Mouse (Mus musculus) adrenal gland (tissue): ENCODE results near the gene Mapt.
"Not testable (repeated sequence)": the region's sequence is repeated elsewhere in the genome, so short reads cannot be mapped to it uniquely, and the experiment has no call there.

Source experiments
- intact Hi-C: fragments of 180-260 bp; cut with DNase I; formaldehyde crosslinking; loops from one replicate; pipeline ENCODE4 v1.15.1; 2025
- long read RNA-seq, 2 experiments: library from polyadenylated mRNA; unstranded; transcript quantifications; one replicate each; pipeline ENCODE4 v2.0.0; 2020; ENCODE audit warnings: borderline replicate concordance in 1 of 2; ENCODE audit not compliant: insufficient replicate concordance in 1 of 2

The Mapt gene
- long read RNA-seq, experiment 1, full-length matches to known transcripts: 35 of 72 reads
- long read RNA-seq, experiment 1, partial matches to known transcripts: 9 of 72 reads
- long read RNA-seq, experiment 1, other reads (novel, unspliced or antisense): 28 of 72 reads
- long read RNA-seq, experiment 2, full-length matches to known transcripts: 14 of 38 reads
- long read RNA-seq, experiment 2, partial matches to known transcripts: 4 of 38 reads
- long read RNA-seq, experiment 2, other reads (novel, unspliced or antisense): 20 of 38 reads

GRCm38 (mm10) chr11:104231041-104231911 is at the start of gene Mapt:
Gene Mapt, plus strand, starts transcription at chr11:104231390.
- intact Hi-C loops: loop anchor here (1.0 kb wide), 1 partner anchor 45 kb away; no protein-coding TSS in a partner anchor

- intact Hi-C loops: no loop called here
Measured at GRCm38 (mm10) chr11:104182141-104182540, 49.0 kb upstream of the Mapt start.

GRCm38 (mm10) chr11:104186135-104186836 is 44.9 kb upstream of the Mapt start, which contains the start of gene Sppl2c:
Gene Sppl2c, plus strand, starts transcription at chr11:104186327.
- intact Hi-C loops: no loop called here

GRCm38 (mm10) chr11:104186837-104187150 is 44.4 kb upstream of the Mapt start:
- intact Hi-C loops: no loop called here

GRCm38 (mm10) chr11:104187766-104188165 is 43.4 kb upstream of the Mapt start:
- intact Hi-C loops: no loop called here

GRCm38 (mm10) chr11:104190008-104190407 is 41.2 kb upstream of the Mapt start:
- intact Hi-C loops: loop anchor here (10.0 kb wide), 1 partner anchor 425 kb away; no protein-coding TSS in a partner anchor

- intact Hi-C loops: loop anchor here (5.0 to 10.0 kb wide), 2 partner anchors 198 to 431 kb away; no protein-coding TSS in a partner anchor
Measured at GRCm38 (mm10) chr11:104195382-104195781, 35.8 kb upstream of the Mapt start.

- intact Hi-C loops: loop anchor here (5.0 to 10.0 kb wide), 2 partner anchors 198 to 431 kb away; no protein-coding TSS in a partner anchor
Measured at GRCm38 (mm10) chr11:104195791-104196190, 35.4 kb upstream of the Mapt start.

- intact Hi-C loops: loop anchor here (5.0 to 10.0 kb wide), 2 partner anchors 201 to 433 kb away; no protein-coding TSS in a partner anchor
Measured at GRCm38 (mm10) chr11:104197861-104198260, 33.3 kb upstream of the Mapt start.

- intact Hi-C loops: no loop called here
Measured at GRCm38 (mm10) chr11:104203271-104203670, 27.9 kb upstream of the Mapt start.

- intact Hi-C loops: no loop called here
Measured at GRCm38 (mm10) chr11:104206573-104206972, 24.6 kb upstream of the Mapt start.

GRCm38 (mm10) chr11:104209041-104209440 is 22.1 kb upstream of the Mapt start:
- intact Hi-C loops: no loop called here

- intact Hi-C loops: no loop called here
Measured at GRCm38 (mm10) chr11:104211251-104211650, 19.9 kb upstream of the Mapt start.

- intact Hi-C loops: not testable (repeated sequence)
Measured at GRCm38 (mm10) chr11:104214128-104214527, 17.1 kb upstream of the Mapt start.

GRCm38 (mm10) chr11:104218075-104218474 is 13.1 kb upstream of the Mapt start:
- intact Hi-C loops: no loop called here

GRCm38 (mm10) chr11:104220291-104220690 is 10.9 kb upstream of the Mapt start:
- intact Hi-C loops: no loop called here

GRCm38 (mm10) chr11:104221751-104222150 is 9.4 kb upstream of the Mapt start:
- intact Hi-C loops: no loop called here

- intact Hi-C loops: no loop called here
Measured at GRCm38 (mm10) chr11:104223301-104223700, 7.9 kb upstream of the Mapt start.

- intact Hi-C loops: no loop called here
Measured at GRCm38 (mm10) chr11:104229391-104229790, 1.8 kb upstream of the Mapt start.

- intact Hi-C loops: no loop called here
Measured at GRCm38 (mm10) chr11:104230066-104230778, 968 bp upstream of the Mapt start.
